Mouse (Mus musculus): ENCODE results near the gene B4galnt4. TPM values are rescaled to one million over a fixed set of nuclear protein-coding genes. Genes with fewer than 3 reads are reported as not detected.

B4galnt4 gene
- total RNA-seq, 1 experiment: 31.1 TPM

DNA sequence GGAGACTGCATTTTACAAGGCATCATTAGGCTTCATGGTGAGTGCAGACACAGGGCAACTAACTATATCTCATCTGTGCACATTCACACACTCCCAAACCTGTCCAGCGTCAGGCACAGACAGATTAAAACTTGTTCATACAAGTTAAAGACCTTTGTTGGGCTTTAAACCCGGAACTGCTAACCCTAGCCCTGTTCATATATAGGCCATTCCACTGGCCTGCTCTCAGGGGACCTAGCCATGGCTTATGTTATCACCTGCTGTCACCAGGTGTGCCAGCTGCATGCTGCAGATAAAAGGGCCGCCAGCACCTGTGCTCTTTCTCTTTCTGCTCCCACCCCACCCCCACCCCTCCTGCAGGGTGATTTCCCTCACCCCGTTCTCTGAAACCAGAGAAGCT, 18.4 kb upstream of the B4galnt4 start:
- peaks cover 5 to 30% of the 10 kb centered on the region in 2 experiments; a peak in 3 of 4 replicates for H3K4me1 ChIP-seq (ENCODE audit: control insufficient read depth in 2 of 2, insufficient read depth in 2 of 2, low read length in 2 of 2, poor library complexity in 1 of 2)
- H3K27ac ChIP-seq (ENCODE audit: insufficient read depth, low read depth, low read length, poor library complexity, severe bottlenecking): no peak overlapping the region
- no peak for TF ChIP-seq MAFK (IDR thresholded peaks at IDR 0.05; ENCODE audit: insufficient read depth, low read depth, low read length)
- no peak for TF ChIP-seq ZNF384 (IDR thresholded peaks at IDR 0.05; ENCODE audit: low read depth, low read length)
- no peak for TF ChIP-seq CHD2 (IDR thresholded peaks at IDR 0.05; ENCODE audit: low read depth, low read length)
- no peak for TF ChIP-seq HCFC1 (IDR thresholded peaks at IDR 0.05; ENCODE audit: borderline replicate concordance, insufficient read depth, low read length)
- TF ChIP-seq ZC3H11A (IDR thresholded peaks at IDR 0.05; ENCODE audit: borderline replicate concordance, low read depth, low read length): no peak
- no peaks in the 10 kb centered on the region for H3K9me3 ChIP-seq (ENCODE audit: control insufficient read depth, insufficient read depth, low read depth, low read length)
- H3K36me3 ChIP-seq (ENCODE audit: control insufficient read depth, insufficient read depth, low read length, poor library complexity, severe bottlenecking): no peaks in the 10 kb centered on the region
- no peak for DNase-seq (ENCODE audit: low read depth, low spot score)
- H3K9ac ChIP-seq (ENCODE audit: insufficient read depth, low read depth, low read length, poor library complexity, severe bottlenecking): no peak overlapping the region
- no peak overlapping the region for H3K4me3 ChIP-seq (ENCODE audit: insufficient read depth in 1 of 2, low read depth in 1 of 2, low read length in 2 of 2, poor library complexity in 1 of 2, severe bottlenecking in 1 of 2)
- in situ Hi-C loops (cut with MboI; ENCODE audit: low sequenced_read_pairs in 2 of 2, unreplicated experiment in 2 of 2): loop anchor here in 1 of 2 experiments (10.0 kb wide), 1 partner anchor 88 kb away; the partner anchor contains the start of genes Gm45717, Ifitm2 and Ifitm5

DNA sequence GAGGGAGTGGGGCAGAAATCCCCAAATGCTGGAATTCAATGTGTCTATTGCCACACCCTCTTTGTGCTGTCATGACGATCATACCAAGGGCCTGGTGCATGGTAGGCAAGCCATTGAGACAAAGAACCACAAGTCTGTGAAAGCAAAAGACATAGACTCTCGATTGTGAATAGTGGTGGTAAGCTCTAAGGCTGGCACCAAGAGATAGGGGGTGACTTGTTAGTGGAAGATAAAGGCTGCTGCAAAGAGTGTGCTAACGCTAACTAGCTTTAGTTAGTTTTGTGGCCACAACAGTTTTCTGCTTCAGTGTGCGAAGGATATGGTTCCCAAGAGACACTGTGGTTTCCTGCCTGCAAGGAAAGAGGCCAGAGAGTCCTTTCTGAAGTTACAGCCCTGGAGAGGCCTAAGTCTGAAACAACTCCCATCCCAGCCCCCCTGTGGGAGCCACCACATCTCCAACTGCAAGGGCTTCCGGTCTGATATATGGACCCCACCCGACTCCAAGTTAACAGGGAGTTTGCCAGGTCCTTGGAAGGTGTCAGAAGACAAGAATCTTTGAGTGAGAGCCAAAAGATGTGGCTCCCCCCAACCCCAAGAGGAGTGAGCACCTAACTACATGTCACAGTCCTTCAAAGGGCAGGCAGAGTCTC, 13.8 kb upstream of the B4galnt4 start:
- H3K4me3 ChIP-seq (ENCODE audit: insufficient read depth in 1 of 2, low read depth in 1 of 2, low read length in 2 of 2, poor library complexity in 1 of 2, severe bottlenecking in 1 of 2): peak overlapping the region; percentile 13 to 25; a peak in 2 of 4 replicates
- peaks cover 7 to 29% of the 10 kb centered on the region in 2 experiments for H3K4me1 ChIP-seq (ENCODE audit: control insufficient read depth in 2 of 2, insufficient read depth in 2 of 2, low read length in 2 of 2, poor library complexity in 1 of 2)
- peak overlapping the region; percentile 49; the same call in 1 of the 2 replicates for H3K9ac ChIP-seq (ENCODE audit: insufficient read depth, low read depth, low read length, poor library complexity, severe bottlenecking)
- no peaks in the 10 kb centered on the region for H3K36me3 ChIP-seq (ENCODE audit: control insufficient read depth, insufficient read depth, low read length, poor library complexity, severe bottlenecking)
- H3K27ac ChIP-seq (ENCODE audit: insufficient read depth, low read depth, low read length, poor library complexity, severe bottlenecking): peak overlapping the region; percentile 88
- TF ChIP-seq CHD2 (IDR thresholded peaks at IDR 0.05; ENCODE audit: low read depth, low read length): no peak
- no peak for TF ChIP-seq ZC3H11A (IDR thresholded peaks at IDR 0.05; ENCODE audit: borderline replicate concordance, low read depth, low read length)
- TF ChIP-seq MAFK (IDR thresholded peaks at IDR 0.05; ENCODE audit: insufficient read depth, low read depth, low read length): no peak
- TF ChIP-seq HCFC1 (IDR thresholded peaks at IDR 0.05; ENCODE audit: borderline replicate concordance, insufficient read depth, low read length): no peak
- TF ChIP-seq ZNF384 (IDR thresholded peaks at IDR 0.05; ENCODE audit: low read depth, low read length): no peak
- H3K9me3 ChIP-seq (ENCODE audit: control insufficient read depth, insufficient read depth, low read depth, low read length): no peaks in the 10 kb centered on the region
- DNase-seq (ENCODE audit: low read depth, low spot score): no peak
- in situ Hi-C loops (cut with MboI; ENCODE audit: low sequenced_read_pairs in 2 of 2, unreplicated experiment in 2 of 2): loop anchor here in 1 of 2 experiments (10.0 kb wide), 1 partner anchor 92 kb away; the partner anchor contains the start of genes Gm45717, Ifitm2 and Ifitm5

DNA sequence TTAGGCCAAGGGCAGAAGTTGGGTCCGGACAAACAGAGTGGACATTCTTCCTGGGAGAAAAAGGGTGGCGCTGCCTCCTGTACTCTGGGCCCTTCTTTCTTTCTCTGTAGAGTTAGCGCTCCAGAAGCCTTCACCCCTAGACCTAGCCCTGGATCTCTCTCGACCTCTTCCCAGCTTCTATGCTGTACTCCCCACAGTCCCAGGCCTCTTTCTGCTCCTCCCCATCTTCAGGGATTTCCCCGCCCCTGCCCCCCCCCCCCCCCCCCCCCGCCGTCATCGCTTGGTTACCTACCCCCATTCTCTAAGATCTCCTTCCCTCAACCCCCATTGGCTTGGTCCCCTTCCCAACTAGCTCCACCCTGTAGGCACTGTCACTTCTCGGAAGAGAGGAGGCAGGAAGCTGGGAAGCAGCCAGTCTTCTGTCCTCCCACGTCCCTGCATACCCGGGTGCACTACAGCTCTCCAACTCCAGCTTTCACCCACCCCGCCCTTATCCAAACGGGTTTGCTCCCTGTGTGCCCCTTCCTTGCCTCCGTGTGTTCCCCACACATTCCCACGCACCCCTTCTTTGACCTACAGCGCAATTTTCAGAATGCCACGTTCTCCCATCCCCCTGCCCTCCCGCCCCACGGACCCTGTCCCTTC, 13.2 kb upstream of the B4galnt4 start:
- H3K9me3 ChIP-seq (ENCODE audit: control insufficient read depth, insufficient read depth, low read depth, low read length): no peaks in the 10 kb centered on the region
- H3K9ac ChIP-seq (ENCODE audit: insufficient read depth, low read depth, low read length, poor library complexity, severe bottlenecking): peak overlapping the region; percentile 84
- TF ChIP-seq HCFC1 (IDR thresholded peaks at IDR 0.05; ENCODE audit: borderline replicate concordance, insufficient read depth, low read length) (no peak), CHD2 (IDR thresholded peaks at IDR 0.05; ENCODE audit: low read depth, low read length) (no peak), MAFK (IDR thresholded peaks at IDR 0.05; ENCODE audit: insufficient read depth, low read depth, low read length) (no peak), ZNF384 (IDR thresholded peaks at IDR 0.05; ENCODE audit: low read depth, low read length) (no peak), ZC3H11A (IDR thresholded peaks at IDR 0.05; ENCODE audit: borderline replicate concordance, low read depth, low read length) (no peak)
- H3K4me1 ChIP-seq (ENCODE audit: control insufficient read depth in 2 of 2, insufficient read depth in 2 of 2, low read length in 2 of 2, poor library complexity in 1 of 2): peaks cover 7 to 27% of the 10 kb centered on the region in 2 experiments
- H3K36me3 ChIP-seq (ENCODE audit: control insufficient read depth, insufficient read depth, low read length, poor library complexity, severe bottlenecking): no peaks in the 10 kb centered on the region
- in situ Hi-C loops (cut with MboI; ENCODE audit: low sequenced_read_pairs in 2 of 2, unreplicated experiment in 2 of 2): loop anchor here in 1 of 2 experiments (10.0 kb wide), 1 partner anchor 93 kb away; the partner anchor contains the start of genes Gm45717, Ifitm2 and Ifitm5
- no peak for DNase-seq (ENCODE audit: low read depth, low spot score)
- peak overlapping the region; percentile 61 to 71 for H3K4me3 ChIP-seq (ENCODE audit: insufficient read depth in 1 of 2, low read depth in 1 of 2, low read length in 2 of 2, poor library complexity in 1 of 2, severe bottlenecking in 1 of 2)
- peak overlapping the region; percentile 98 for H3K27ac ChIP-seq (ENCODE audit: insufficient read depth, low read depth, low read length, poor library complexity, severe bottlenecking)

DNA sequence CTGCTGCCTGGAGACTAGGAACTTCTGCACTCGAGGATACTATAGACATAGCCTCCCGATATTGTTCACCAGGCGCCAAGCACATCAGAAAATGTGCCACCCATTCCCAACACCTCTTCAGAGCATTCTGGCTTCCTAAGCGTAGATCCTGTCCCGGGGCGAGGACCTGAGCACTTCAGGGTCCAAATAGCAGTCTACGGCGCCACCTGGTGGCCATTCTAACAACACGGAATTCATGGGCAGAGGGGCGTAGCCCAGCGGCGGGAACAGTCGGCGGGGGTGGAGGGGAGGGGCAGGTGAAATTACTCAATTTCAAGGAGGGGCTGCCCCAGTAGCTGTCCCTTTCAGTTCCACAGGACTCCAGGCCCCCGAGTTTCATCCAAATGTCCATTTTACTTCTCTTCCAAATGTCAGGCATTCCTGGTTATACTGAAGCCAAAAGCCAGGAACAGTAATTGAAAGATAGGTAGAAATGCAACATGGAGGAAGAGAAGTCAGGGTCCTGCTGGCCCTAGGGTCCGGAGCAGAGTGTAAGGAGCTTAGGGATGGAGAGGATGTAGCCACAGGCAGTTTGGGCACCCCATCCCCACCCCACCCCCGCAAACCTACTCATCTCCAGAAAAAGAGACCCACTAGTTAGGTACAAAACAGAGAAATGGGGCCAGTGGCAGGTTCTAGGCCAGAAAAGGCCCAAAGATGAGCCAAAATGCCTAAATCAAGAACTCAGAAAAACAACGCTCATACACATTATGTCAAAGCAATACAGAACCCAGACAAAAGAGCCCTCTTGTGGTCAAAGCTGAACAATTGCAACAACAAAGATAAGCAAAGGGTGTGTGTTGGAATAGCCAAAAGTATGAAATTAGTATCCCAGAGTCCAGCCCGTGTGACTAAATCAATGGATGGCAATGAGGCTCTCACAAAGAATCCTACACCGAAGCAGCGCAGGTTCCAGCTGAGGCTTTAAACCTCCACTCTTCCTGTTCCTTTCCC, 12.4 kb upstream of the B4galnt4 start:
- Histone ChIP-seq H3K36me3 (ENCODE audit: control insufficient read depth, insufficient read depth, low read length, poor library complexity, severe bottlenecking) (no peaks in the 10 kb centered on the region), H3K9me3 (ENCODE audit: control insufficient read depth, insufficient read depth, low read depth, low read length) (no peaks in the 10 kb centered on the region), H3K27ac (ENCODE audit: insufficient read depth, low read depth, low read length, poor library complexity, severe bottlenecking) (peak overlapping the region; percentile 98), H3K4me3 (ENCODE audit: insufficient read depth in 1 of 2, low read depth in 1 of 2, low read length in 2 of 2, poor library complexity in 1 of 2, severe bottlenecking in 1 of 2) (peak overlapping the region; percentile 61 to 71), H3K4me1 (ENCODE audit: control insufficient read depth in 2 of 2, insufficient read depth in 2 of 2, low read length in 2 of 2, poor library complexity in 1 of 2) (peaks cover 7 to 22% of the 10 kb centered on the region in 2 experiments), H3K9ac (ENCODE audit: insufficient read depth, low read depth, low read length, poor library complexity, severe bottlenecking) (peak overlapping the region; percentile 84)
- peak; percentile 98 for DNase-seq (ENCODE audit: low read depth, low spot score)
- TF ChIP-seq ZC3H11A (IDR thresholded peaks at IDR 0.05; ENCODE audit: borderline replicate concordance, low read depth, low read length) (peak; percentile 98), ZNF384 (IDR thresholded peaks at IDR 0.05; ENCODE audit: low read depth, low read length) (no peak)
- in situ Hi-C loops (cut with MboI; ENCODE audit: low sequenced_read_pairs in 2 of 2, unreplicated experiment in 2 of 2): loop anchor here in 1 of 2 experiments (10.0 kb wide), 1 partner anchor 94 kb away; the partner anchor contains the start of genes Gm45717, Ifitm2 and Ifitm5

All from ES-E14 (cell line).